Mouse (Mus musculus) small intestine, adult 2 months (tissue): Measurements from ENCODE around the gene Strn4. TPM values are rescaled to one million over a fixed set of nuclear protein-coding genes. Genes with fewer than 3 reads are reported as not detected.

Source experiments
- H3K27ac ChIP-seq: fragments of 200-500 bp; 2 replicates; pipeline ENCODE4 v1.5.1; 2012; ENCODE audit warnings: low read depth, low read length, control low read depth, inconsistent platforms; ENCODE audit not compliant: insufficient read depth
- H3K27me3 ChIP-seq: fragments of 200-500 bp; 2 replicates; pipeline ENCODE4 v1.6.1; 2012; ENCODE audit warnings: mild to moderate bottlenecking, moderate library complexity, low read length, inconsistent platforms; ENCODE audit not compliant: control insufficient read depth, insufficient read depth
- H3K36me3 ChIP-seq: fragments of 200-500 bp; 2 replicates; pipeline ENCODE4 v1.6.1; 2012; ENCODE audit warnings: mild to moderate bottlenecking, low read length, control low read depth, inconsistent platforms; ENCODE audit not compliant: control insufficient read depth, insufficient read depth
- H3K4me1 ChIP-seq: fragments of 200-500 bp; 2 replicates; pipeline ENCODE4 v1.6.1; 2012; ENCODE audit warnings: low read length, inconsistent platforms, mixed read lengths; ENCODE audit not compliant: control insufficient read depth, insufficient read depth, insufficient read length
- H3K4me3 ChIP-seq: fragments of 200-500 bp; 2 replicates; pipeline ENCODE4 v1.5.1; 2012; ENCODE audit warnings: low read depth, mild to moderate bottlenecking, control low read depth, inconsistent platforms, low read length, moderate library complexity
- CTCF ChIP-seq: fragments of 200-500 bp; IDR thresholded peaks from 2 replicates; pipeline ENCODE4 v1.5.1; 2012; ENCODE audit warnings: low read depth, mild to moderate bottlenecking, control low read depth, inconsistent platforms, low read length, moderate library complexity, mixed read lengths; ENCODE audit not compliant: insufficient replicate concordance, insufficient read length; ENCODE audit errors: extremely low read depth
- POLR2A ChIP-seq: fragments of 200-500 bp; IDR thresholded peaks from 2 replicates; pipeline ENCODE4 v1.6.1; 2012; ENCODE audit warnings: low read depth, mild to moderate bottlenecking, control low read depth, inconsistent platforms, low read length, moderate library complexity
- WGBS: fragments of 180-500 bp; shearing (Covaris S2); methylation state at CpG from one replicate; pipeline ENCODE4 v1.1.7; 2018; 5-methylcytosine and 5-hydroxymethylcytosine counted together
- polyA plus RNA-seq: library from polyadenylated mRNA; depleted of rRNA; stranded (reverse); fragments of >200 nt; gene quantifications from 2 replicates; pipeline ENCODE4 v1.2.3, GENCODE M21; 2012

Strn4 gene
- polyA plus RNA-seq, 1 experiment, result 119 TPM

GRCm38 (mm10) chr7:16792316-16792715, 23.4 kb upstream of the Strn4 start:
- TF ChIP-seq CTCF, result no peak
- TF ChIP-seq POLR2A, result no peak
- H3K36me3 ChIP-seq, result peaks cover 44% of the 10 kb centered on the region
- no peaks in the 10 kb centered on the region for H3K27me3 ChIP-seq
- no peak overlapping the region for H3K4me3 ChIP-seq
- peak overlapping the region; percentile 37; the same call in 1 of the 2 replicates for H3K27ac ChIP-seq
- WGBS, result 13% methylated on average over 5 of the region's 5 CpGs
- peaks cover 6% of the 10 kb centered on the region for H3K4me1 ChIP-seq

GRCm38 (mm10) chr7:16793010-16793725, 22.5 kb upstream of the Strn4 start:
- 73% methylated on average over 19 of the region's 19 CpGs for WGBS
- H3K36me3 ChIP-seq, result peaks cover 43% of the 10 kb centered on the region
- no peak overlapping the region for H3K27ac ChIP-seq
- TF ChIP-seq POLR2A (no peak), CTCF (no peak)
- no peaks in the 10 kb centered on the region for H3K27me3 ChIP-seq
- no peak overlapping the region for H3K4me3 ChIP-seq
- H3K4me1 ChIP-seq, result peaks cover 6% of the 10 kb centered on the region

- H3K4me1 ChIP-seq, result peaks cover 6% of the 10 kb centered on the region
- H3K4me3 ChIP-seq, result no peak overlapping the region
- H3K27ac ChIP-seq, result no peak overlapping the region
- H3K27me3 ChIP-seq, result no peaks in the 10 kb centered on the region
- WGBS, result 82% methylated on average over 5 of the region's 5 CpGs
- TF ChIP-seq CTCF (no peak), POLR2A (no peak)
- peaks cover 43% of the 10 kb centered on the region for H3K36me3 ChIP-seq
Observed at GRCm38 (mm10) chr7:16794886-16795285, 20.8 kb upstream of the Strn4 start.

GRCm38 (mm10) chr7:16804409-16805028, 11.2 kb upstream of the Strn4 start:
- Histone ChIP-seq H3K36me3 (no peaks in the 10 kb centered on the region), H3K4me3 (no peak overlapping the region), H3K4me1 (no peaks in the 10 kb centered on the region), H3K27me3 (no peaks in the 10 kb centered on the region), H3K27ac (no peak overlapping the region)
- peak; percentile 69; the same call in 1 of the 2 replicates for TF ChIP-seq CTCF
- TF ChIP-seq POLR2A, result no peak
- 40% methylated on average over 8 of the region's 8 CpGs for WGBS

GRCm38 (mm10) chr7:16807936-16808335, 7.8 kb upstream of the Strn4 start:
- peaks cover 5% of the 10 kb centered on the region; the same call in 1 of the 2 replicates for H3K36me3 ChIP-seq
- no peak overlapping the region for H3K4me3 ChIP-seq
- H3K27me3 ChIP-seq, result no peaks in the 10 kb centered on the region
- H3K4me1 ChIP-seq, result peaks cover 2% of the 10 kb centered on the region; the same call in 1 of the 2 replicates
- 87% methylated on average over 9 of the region's 9 CpGs for WGBS
- TF ChIP-seq POLR2A (no peak), CTCF (peak; percentile 46; the same call in 1 of the 2 replicates)
- no peak overlapping the region for H3K27ac ChIP-seq

- H3K27me3 ChIP-seq, result no peaks in the 10 kb centered on the region
- peaks cover 2% of the 10 kb centered on the region; the same call in 1 of the 2 replicates for H3K4me1 ChIP-seq
- 65% methylated on average over 9 of the region's 9 CpGs for WGBS
- TF ChIP-seq CTCF, result no peak
- no peak for TF ChIP-seq POLR2A
- H3K27ac ChIP-seq, result no peak overlapping the region
- H3K36me3 ChIP-seq, result peaks cover 5% of the 10 kb centered on the region; the same call in 1 of the 2 replicates
- H3K4me3 ChIP-seq, result no peak overlapping the region
Observed at GRCm38 (mm10) chr7:16808647-16809046, 7.0 kb upstream of the Strn4 start.

- Histone ChIP-seq H3K27ac (no peak overlapping the region), H3K4me1 (peaks cover 2% of the 10 kb centered on the region; the same call in 1 of the 2 replicates), H3K27me3 (no peaks in the 10 kb centered on the region), H3K4me3 (no peak overlapping the region), H3K36me3 (peaks cover 5% of the 10 kb centered on the region; the same call in 1 of the 2 replicates)
- 41% methylated on average over 10 of the region's 10 CpGs for WGBS
- TF ChIP-seq CTCF (peak; percentile 77), POLR2A (no peak)
Observed at GRCm38 (mm10) chr7:16809739-16810138, 6.0 kb upstream of the Strn4 start.
